Mouse (Mus musculus): Measurements from ENCODE around the gene Pif1.

The Pif1 gene

DNA sequence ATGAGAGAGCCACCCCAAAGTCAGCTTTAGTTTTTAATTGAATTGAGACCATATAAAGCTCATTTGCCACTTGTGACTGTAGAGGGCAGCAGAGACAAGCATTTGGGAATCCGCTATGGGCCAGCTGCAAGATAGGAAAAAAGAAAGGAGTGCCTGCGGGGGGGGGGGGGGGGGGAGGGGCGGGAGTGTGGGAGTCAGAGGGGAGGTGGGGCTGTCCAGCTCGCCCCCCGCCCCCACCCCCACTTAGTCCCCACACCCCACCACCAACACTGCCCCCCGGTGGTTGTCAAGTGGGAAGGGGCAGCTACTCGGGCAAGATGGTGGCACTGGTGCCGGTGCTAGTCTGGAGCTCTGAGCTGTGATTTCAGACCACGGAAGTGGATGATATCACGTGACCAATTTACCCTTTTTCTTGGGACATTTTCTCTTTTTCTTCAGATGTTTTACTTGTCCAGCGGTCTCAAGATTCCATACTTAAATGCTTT, 11.8 kb downstream of the Pif1 start:
- DNase-seq, result peak; percentile 86

DNA sequence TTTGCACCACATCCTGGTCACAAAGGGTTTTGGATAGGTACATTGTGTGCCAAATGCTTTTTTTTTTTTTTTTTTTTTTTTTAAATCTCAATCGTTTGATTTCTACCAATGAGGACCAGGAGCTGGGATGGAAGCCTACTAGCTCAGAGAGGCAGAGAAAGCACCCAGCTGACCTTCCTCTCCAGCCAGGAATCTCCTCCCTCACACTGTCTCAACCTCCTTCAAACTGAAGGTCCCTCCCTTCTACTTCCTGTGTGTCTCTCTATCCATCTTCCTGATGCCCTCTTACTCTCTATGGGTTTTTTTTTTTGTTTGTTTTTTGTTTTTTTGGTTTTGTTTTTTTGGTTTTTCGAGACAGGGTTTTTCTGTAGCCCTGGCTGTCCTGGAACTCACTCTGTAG, 14.0 kb downstream of the Pif1 start:
- DNase-seq, result no peak

GRCm38 (mm10) chr9:65603401-65604102, 16.6 kb downstream of the Pif1 start:
- peak; percentile 48 for DNase-seq

- DNase-seq, result peak; percentile 86
Observed at GRCm38 (mm10) chr9:65605471-65606136, 18.6 kb downstream of the Pif1 start.

DNA sequence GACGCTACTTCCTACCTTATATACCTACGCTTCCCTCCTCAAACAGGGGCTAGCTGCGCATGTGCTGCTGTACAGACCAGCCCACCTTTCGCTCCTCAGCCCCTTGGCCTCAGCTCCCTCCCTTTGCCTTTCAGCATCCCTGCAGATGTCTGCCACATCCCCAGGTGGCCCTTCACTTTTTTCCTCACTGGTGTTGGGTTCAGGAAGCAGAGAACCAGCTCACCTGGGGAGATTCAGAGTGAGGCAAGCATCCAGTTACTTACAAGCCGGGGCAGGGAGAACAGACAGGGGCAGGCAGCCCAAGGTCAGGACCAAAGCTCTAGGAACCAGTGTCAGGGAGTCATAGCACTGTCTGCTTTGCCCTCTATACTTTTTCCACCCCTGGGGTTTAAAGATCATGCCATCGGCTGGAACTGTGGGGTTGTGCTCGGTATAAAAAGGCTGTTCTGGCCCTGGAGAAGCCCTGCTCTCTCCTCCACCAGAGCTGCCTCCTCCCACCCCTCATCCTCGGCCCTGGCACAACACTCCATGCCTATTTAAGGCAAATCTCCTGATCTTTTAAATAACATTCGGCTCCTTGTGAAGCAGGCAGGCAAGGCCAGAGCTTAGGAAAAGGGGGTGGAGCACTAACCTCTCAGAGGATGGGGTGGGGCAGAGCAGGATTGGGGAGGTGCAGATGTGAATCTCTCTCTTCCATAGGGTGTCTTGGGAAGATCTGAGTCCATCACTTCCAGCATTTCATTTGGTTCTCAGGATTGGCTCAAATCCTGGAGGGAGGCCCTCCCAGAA, 19.6 kb downstream of the Pif1 start:
- no peak for DNase-seq

DNA sequence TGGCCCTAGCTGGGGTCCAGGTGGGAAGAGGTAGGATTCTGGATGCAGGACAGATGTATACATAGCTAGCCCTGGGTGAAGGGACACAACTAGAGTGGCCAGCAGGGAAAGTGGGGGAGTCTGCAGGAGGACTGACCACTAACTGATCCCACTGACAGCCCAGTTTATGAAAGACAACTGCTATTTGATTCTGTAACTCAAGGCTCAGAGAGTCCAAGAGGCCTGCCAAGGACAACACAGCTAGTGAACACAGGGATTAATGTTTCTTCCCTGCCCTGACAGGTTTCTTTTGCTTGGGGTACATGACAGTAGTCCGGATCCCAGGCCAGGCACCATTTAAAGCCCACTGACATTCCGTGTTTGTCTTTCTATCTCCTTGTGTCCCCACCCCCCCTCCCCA, 20.2 kb downstream of the Pif1 start:
- no peak for DNase-seq

GRCm38 (mm10) chr9:65611969-65612486, 25.1 kb downstream of the Pif1 start:
- no peak for DNase-seq

GRCm38 (mm10) chr9:65613098-65613497, 26.1 kb downstream of the Pif1 start:
- no peak for DNase-seq

DNA sequence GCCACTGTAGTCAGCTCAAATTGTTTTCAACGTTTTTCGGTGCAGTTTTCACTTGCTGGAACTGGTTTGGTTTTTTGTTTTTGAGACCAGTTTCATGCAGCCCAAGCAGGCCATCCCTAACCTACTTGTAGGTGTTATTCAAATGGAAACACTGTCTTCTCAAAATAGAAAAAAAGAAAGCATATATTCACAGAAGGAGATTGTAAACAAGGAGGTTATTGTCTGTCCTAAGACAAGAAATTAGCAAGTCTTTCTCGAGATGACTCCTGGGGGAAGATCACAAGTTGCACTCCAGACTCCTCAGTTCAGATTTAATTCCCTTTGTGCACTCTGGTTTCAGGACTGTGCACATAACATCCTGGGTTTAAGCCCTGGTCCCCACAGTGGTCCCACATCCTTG, 32.4 kb downstream of the Pif1 start:
- DNase-seq, result no peak

DNA sequence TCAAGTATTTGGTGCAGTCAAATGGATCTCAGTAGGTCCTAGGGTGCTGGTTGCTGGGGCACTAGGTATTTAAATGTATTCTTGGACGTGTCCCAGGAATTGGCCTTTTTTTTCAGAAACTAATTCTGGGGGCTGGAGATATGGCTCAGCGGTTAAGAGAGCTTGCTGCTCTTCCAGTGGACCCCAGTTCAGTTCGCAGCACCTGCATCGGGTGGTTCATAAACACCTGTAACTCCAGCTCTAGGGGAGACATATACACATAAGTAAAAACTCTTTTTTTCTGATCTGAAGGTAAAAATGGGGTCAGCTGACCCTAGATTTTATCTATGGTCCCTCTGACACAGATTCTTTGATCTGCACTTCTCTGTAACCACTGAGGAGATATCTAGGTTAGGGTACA, 34.2 kb downstream of the Pif1 start:
- no peak for DNase-seq

- DNase-seq, result no peak
Observed at GRCm38 (mm10) chr9:65621666-65622065, 34.7 kb downstream of the Pif1 start.

- DNase-seq, result no peak
Observed at GRCm38 (mm10) chr9:65622826-65623225, 35.9 kb downstream of the Pif1 start.

GRCm38 (mm10) chr9:65624266-65624665, 37.3 kb downstream of the Pif1 start:
- no peak for DNase-seq

DNA sequence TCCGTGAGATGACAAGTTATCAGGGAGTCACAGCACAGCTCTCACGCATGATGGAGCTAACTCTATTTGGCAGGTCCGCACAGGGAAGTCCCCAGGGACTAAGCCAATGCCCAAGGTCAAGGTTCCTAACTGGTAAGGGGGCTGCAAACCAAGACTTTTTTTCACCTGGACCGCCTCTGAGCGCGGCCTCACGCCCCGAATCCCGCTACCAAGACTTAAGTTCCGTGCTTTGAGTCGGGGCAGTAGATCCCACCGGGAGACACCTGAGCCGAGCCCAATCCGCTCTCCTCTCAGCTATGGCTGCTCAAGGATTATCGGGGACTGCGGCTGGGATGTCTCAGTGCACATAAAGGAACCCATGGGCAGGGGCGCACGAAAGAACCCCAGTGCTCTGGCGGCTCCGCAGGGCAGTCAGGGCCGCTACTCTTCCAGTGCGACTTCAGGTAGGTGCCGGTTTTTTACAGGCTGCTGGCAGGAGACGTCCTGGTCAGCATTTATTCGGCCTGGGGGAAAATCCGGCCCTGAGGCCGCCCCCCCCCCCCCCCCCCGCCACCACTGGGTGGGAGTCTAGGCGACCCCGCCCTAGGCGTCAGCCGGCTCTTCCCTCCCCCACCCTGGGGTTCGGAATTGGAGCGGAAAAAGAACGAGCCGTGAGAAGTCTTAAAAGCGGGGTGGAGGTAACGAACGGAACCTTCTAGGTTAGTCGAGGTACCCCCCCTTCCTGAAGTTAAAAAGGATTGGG, 42.2 kb downstream of the Pif1 start, which contains the start of gene Rbpms2:
Gene Rbpms2 (plus strand): TSS at position 624 of the 742 bp plus-strand sequence.
- DNase-seq, result peak; percentile 42

GRCm38 (mm10) chr9:65629767-65630630, 43.0 kb downstream of the Pif1 start:
- DNase-seq, result peak; percentile 62

DNA sequence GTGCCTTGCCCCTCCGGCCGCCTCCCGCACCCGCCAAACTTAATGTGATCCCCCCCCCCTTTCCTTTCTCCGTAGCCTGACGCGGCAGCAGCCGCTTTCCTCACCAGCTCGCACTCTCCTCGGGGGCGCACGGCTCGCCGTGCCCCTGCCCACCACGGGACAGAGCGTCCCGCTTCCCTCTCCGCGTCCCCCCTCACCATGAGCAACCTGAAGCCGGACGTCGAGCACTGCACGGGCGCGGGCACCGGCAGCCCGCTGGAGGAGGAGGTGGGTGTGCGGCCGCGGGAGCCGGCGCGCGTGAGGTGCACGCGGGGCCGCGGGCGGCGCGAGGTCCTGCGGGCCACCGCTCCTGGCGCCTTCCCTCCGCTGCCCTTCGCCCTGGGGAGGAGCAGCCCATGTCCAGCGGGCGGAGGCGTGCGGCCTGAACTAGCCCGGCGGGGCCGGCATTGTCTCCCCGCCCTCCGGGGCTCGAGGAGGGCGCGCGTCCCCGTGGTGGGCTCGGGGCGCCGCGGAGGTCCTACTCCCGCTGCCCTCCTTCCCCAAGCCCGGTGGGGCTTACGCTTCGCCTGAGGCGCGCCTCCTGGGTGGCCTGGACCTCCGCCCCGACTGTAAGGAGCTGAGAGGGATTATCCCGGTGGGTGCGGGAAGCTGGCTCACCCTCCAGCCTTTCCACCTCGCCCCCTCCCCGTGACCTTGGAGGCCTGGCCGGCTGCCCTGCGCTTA, 43.8 kb downstream of the Pif1 start:
- peak; percentile 3 for DNase-seq

- DNase-seq, result no peak
Observed at GRCm38 (mm10) chr9:65631354-65632021, 44.5 kb downstream of the Pif1 start.

DNA sequence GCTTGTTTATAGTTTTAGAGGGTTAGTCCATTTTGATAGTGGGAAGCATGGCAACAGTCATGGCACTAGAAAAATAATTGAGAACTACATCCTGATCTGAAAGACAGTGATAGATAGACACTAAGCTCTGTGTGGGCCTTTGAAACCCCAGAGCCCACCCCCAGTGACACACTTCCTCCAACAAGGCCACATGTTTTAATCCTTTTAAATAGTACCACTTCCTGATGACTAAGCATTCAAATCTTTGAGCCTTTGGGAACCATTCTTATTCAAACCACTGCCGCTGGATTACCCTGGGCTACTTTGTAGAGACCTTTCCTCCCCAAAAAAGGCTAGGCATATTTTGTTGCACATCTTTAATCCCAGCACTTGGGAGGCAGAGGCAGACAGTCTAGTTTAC, 48.8 kb downstream of the Pif1 start:
- no peak for DNase-seq

DNA sequence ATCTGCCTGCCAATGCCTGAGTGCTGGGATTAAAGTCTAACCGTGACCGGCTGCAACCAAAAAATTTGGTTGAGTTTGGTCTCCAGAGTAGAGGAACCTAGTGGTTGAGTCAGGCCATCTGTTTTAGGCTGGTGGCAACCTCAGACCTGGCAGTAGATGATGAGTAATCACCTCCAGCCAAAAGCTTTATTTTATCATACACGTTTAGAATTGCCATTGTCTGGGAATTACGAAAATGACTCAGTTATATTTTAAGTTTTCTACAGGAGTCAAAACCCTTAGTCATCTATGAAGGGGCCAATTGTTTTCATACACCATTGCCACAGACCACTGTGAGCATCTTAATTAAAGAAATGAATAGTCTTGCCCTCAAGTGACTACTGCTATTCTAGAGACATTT, 50.0 kb downstream of the Pif1 start:
- DNase-seq, result no peak

DNA sequence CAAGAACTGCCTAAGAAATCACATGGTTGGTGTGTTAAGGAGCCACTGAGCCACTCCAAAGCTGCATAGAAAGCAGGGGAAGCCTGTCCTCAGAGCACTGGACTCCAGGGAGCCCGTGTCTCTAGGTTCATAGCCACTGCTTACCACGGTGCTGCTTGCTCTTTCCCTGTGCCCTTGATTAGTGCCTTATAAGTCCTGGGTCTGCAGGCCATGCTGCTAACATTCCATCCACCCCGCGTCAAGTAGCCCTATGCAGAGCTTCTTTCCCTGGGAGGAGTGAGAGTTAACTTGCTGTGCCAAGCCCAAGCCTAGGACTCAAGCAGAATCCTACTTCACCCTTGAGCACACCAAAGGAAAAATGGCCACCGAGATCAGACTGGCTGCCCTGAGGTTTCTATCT, 52.1 kb downstream of the Pif1 start:
- DNase-seq, result no peak

All from lung, postnatal 36 days (tissue).